Comparison of ENCODE assay signal across 1 mouse cellular context in the genomic region with DNA sequence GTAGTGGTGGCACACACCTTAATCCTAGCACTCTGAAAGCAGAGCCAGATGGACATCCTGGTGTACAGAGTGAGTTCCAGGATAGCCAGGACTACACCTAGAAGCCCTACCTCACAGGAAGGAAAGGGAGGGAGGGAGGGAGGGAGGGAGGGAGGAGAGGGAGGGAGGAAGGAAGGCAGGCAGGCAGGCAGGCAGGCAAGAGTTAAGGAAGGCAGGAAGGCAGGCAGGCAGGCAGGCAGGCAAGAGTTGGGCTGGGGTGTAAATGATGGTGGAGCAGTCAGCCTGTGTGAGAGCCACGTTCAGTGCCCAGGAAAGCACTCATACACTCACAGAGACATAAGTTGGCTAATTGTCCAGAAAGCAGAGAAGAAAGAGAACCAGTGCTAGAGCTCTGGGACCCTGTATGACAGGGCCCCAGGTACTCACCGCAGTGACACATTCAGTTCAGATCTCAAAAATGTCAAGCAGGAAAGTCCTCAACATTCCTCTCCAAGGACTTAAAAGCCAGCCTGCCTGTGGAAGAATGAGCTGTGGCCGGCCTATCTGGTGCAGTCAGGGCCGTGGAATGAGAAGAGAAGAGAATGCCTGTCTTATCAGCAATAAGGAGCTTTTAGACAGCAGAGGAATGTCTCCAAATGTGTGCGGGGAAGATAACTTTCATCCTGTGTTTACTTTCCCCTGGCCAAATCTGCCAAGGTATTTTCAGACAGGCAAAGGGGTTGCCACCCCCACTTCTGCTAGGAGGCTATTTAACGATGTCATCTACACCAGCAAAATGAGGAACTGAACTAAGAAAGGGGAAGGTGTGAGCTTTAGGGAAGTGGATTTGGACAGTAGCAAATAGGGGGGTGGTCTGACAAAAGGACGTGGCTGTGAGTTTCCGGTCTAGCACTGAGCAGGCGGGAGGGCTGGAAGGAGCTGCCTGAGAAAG.
TF ChIP-seq lines count a peak whose summit lies in the region.

No protein-coding gene starts in this region.

TF ChIP-seq in MEL, 35 proteins besides CTCF, POLR2A, EP300 and RAD21 (continued from another document):
- TF ChIP-seq MYC (IDR thresholded peaks at IDR 0.05; ENCODE audit: low read depth, low read length) (peak; percentile 82), ELF1 (IDR thresholded peaks at IDR 0.05; ENCODE audit: low read depth, low read length) (peak; percentile 65), TBP (IDR thresholded peaks at IDR 0.05; ENCODE audit: low read depth, low read length) (peak; percentile 73), ZNF384 (IDR thresholded peaks at IDR 0.05; ENCODE audit: low read depth, low read length) (no peak), E2F4 (IDR thresholded peaks at IDR 0.05; ENCODE audit: borderline replicate concordance, low read depth, low read length) (no peak), POLR2AphosphoS2 (IDR thresholded peaks at IDR 0.05; ENCODE audit: low read length) (peak; percentile 42), SIN3A (IDR thresholded peaks at IDR 0.05; ENCODE audit: low read length) (peak; percentile 97), SMC3 (IDR thresholded peaks at IDR 0.05; ENCODE audit: low read depth, low read length) (peak; percentile 24; the same call in 1 of the 2 replicates), MAFK (IDR thresholded peaks at IDR 0.05; ENCODE audit: borderline replicate concordance, low read depth, low read length) (peak; percentile 84; the same call in 1 of the 2 replicates), TAL1 (IDR thresholded peaks at IDR 0.05; ENCODE audit: low read length) (peak; percentile 99), BHLHE40 (IDR thresholded peaks at IDR 0.05; ENCODE audit: borderline replicate concordance, low read depth, low read length) (peak; percentile 78), MEF2A (IDR thresholded peaks at IDR 0.05; ENCODE audit: extremely low read depth, insufficient replicate concordance, low read depth, low read length, poor library complexity, severe bottlenecking) (peak; percentile 87), UBTF (IDR thresholded peaks at IDR 0.05; ENCODE audit: borderline replicate concordance, insufficient read depth, low read depth, low read length) (0 out of 2 replicates have a peak, but pooled peaks have one; percentile 62), KAT2A (conservative IDR thresholded peaks at IDR 0.05; ENCODE audit: low read depth, low read length) (no peak), GATA1 (IDR thresholded peaks at IDR 0.05; ENCODE audit: low read depth, low read length) (peak; percentile 99), NELFE (IDR thresholded peaks at IDR 0.05; ENCODE audit: low read depth, low read length) (no peak; the same call in 1 of the 2 replicates), NRF1 (IDR thresholded peaks at IDR 0.05; ENCODE audit: insufficient read depth, low read depth, low read length, poor library complexity, severe bottlenecking) (no peak), ETS1 (IDR thresholded peaks at IDR 0.05; ENCODE audit: low read depth, low read length) (peak; percentile 99), TCF12 (IDR thresholded peaks at IDR 0.05; ENCODE audit: low read depth, low read length) (peak; percentile 100), ZMIZ1 (IDR thresholded peaks at IDR 0.05; ENCODE audit: low read depth, low read length) (peak; percentile 73; the same call in 1 of the 2 replicates), CHD1 (IDR thresholded peaks at IDR 0.05; ENCODE audit: low read depth, low read length) (no peak), CHD2 (IDR thresholded peaks at IDR 0.05; ENCODE audit: low read length) (peak; percentile 80)
